Mouse (Mus musculus) bone marrow, adult 2 months (tissue): Measurements from ENCODE around the gene 2900026A02Rik.

Source experiments
- CTCF ChIP-seq: fragments of 200-500 bp; IDR thresholded peaks from 2 replicates; pipeline ENCODE4 v1.5.1; 2011; ENCODE audit warnings: low read length, control low read depth; ENCODE audit not compliant: control insufficient read depth, insufficient read depth
- POLR2A ChIP-seq: fragments of 200-500 bp; IDR thresholded peaks from 2 replicates; pipeline ENCODE4 v1.6.1; 2011; ENCODE audit warnings: low read depth, mild to moderate bottlenecking, control low read depth, low read length, borderline replicate concordance; ENCODE audit not compliant: control insufficient read depth

GRCm38 (mm10) chr5:113099546-113099945, 121.5 kb downstream of the 2900026A02Rik start:
- TF ChIP-seq CTCF: peak; percentile 100
- TF ChIP-seq POLR2A: no peak
